Mouse (Mus musculus) E14TG2a.4 (cell line): ENCODE measurements at regions not wholly inside any gene's neighbourhood (a gene's known extent, or its start where the extent isn't known, plus 50 kb on each side); places are given as distances from the start of the nearest gene placed in this dataset.

Experiments
- CTCF ChIP-seq: conservative IDR thresholded peaks from 2 replicates; pipeline ENCODE4 v1.5.1; 2014; ENCODE audit warnings: low read length
- NANOG ChIP-seq: IDR thresholded peaks from 2 replicates; pipeline ENCODE4 v1.6.1; 2014; ENCODE audit warnings: borderline replicate concordance, low read length, mixed read lengths
- POU5F1 ChIP-seq: IDR thresholded peaks from 2 replicates; pipeline ENCODE4 v1.6.1; 2014; ENCODE audit warnings: low read length, borderline replicate concordance

DNA sequence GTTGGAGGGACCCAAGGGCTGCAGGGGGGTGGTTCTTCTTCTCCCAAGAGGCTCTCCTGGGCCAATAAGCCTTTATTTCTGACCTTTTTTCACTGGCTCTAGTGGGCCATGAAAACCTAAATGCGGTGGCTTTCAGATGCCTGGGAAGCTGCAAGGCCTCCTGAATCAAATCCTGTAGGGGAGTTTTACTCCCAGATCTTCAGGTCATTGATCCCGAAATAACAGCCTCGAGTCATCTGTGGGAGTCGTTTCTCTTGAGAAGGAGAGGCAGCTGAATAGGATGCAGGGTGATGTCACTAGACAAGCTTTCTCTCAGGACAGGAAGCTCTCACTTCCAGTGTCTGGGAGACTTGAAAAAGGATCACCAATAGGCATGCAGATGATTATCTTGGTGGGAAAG, 70.4 kb downstream of the Enc1 start:
- TF ChIP-seq POU5F1 (no peak), CTCF (no peak), NANOG (no peak)
